Mouse (Mus musculus): ENCODE data around the gene Deaf1. TPM values are rescaled to one million over a fixed set of nuclear protein-coding genes. Genes with fewer than 3 reads are reported as not detected.
"Not testable (repeated sequence)": the region's sequence is repeated elsewhere in the genome, so short reads cannot be mapped to it uniquely, and the experiment has no call there.

Gene Deaf1
- polyA plus RNA-seq, 1 experiment from 2014 or later, result 200 TPM

- no peak for ATAC-seq (ENCODE audit: low FRiP score)
- no peaks in the 10 kb centered on the region for H3K27me3 ChIP-seq (replicated peaks)
- no peaks in the 10 kb centered on the region for H3K36me3 ChIP-seq
- H3K4me1 ChIP-seq, result peaks cover 15% of the 10 kb centered on the region
- no peak overlapping the region for H3K4me3 ChIP-seq (replicated peaks)
- no peak overlapping the region for H3K27ac ChIP-seq (replicated peaks)
- no peak overlapping the region for H3K4me2 ChIP-seq
- H3K9me3 ChIP-seq (replicated peaks), result no peaks in the 10 kb centered on the region
- 87% methylated on average over 14 of the region's 14 CpGs for WGBS
- H3K9ac ChIP-seq (replicated peaks), result no peak overlapping the region
Observed at GRCm38 (mm10) chr7:141269273-141269545, 58.3 kb downstream of the Deaf1 start.

- 81% methylated on average over 24 of the region's 24 CpGs for WGBS
- H3K36me3 ChIP-seq, result peaks cover 4% of the 10 kb centered on the region
- no peaks in the 10 kb centered on the region for H3K27me3 ChIP-seq (replicated peaks)
- H3K4me1 ChIP-seq, result peaks cover 15% of the 10 kb centered on the region
- no peak overlapping the region for H3K27ac ChIP-seq (replicated peaks)
- no peaks in the 10 kb centered on the region for H3K9me3 ChIP-seq (replicated peaks)
- no peak for ATAC-seq (ENCODE audit: low FRiP score)
- H3K4me2 ChIP-seq, result no peak overlapping the region
- no peak overlapping the region for H3K4me3 ChIP-seq (replicated peaks)
- no peak overlapping the region for H3K9ac ChIP-seq (replicated peaks)
Observed at GRCm38 (mm10) chr7:141268466-141269272, 58.8 kb downstream of the Deaf1 start.

- ATAC-seq (ENCODE audit: low FRiP score), result peak; percentile 34; the same call in 1 of the 2 replicates
- Histone ChIP-seq H3K36me3 (peaks cover 31% of the 10 kb centered on the region), H3K27me3 (replicated peaks) (no peaks in the 10 kb centered on the region), H3K4me2 (peak within 1 kb of the TSS; percentile 57), H3K9ac (replicated peaks) (peak within 1 kb of the TSS; percentile 11; the same call in 1 of the 2 replicates), H3K4me1 (peaks cover 15% of the 10 kb centered on the region), H3K27ac (replicated peaks) (no peak within 1 kb of the TSS), H3K9me3 (replicated peaks) (no peaks in the 10 kb centered on the region), H3K4me3 (replicated peaks) (peak within 1 kb of the TSS; percentile 35)
- WGBS, result 14% methylated on average over 25 of the region's 25 CpGs
Observed at GRCm38 (mm10) chr7:141265739-141266561, 61.5 kb downstream of the Deaf1 start, which contains the start of gene Irf7. Irf7 (minus strand) TSS chr7:141266481.

- 31% methylated on average over 11 of the region's 11 CpGs for WGBS
- peaks cover 15% of the 10 kb centered on the region for H3K4me1 ChIP-seq
- ATAC-seq (ENCODE audit: low FRiP score), result no peak
- H3K27me3 ChIP-seq (replicated peaks), result no peaks in the 10 kb centered on the region
- no peak overlapping the region for H3K9ac ChIP-seq (replicated peaks)
- H3K9me3 ChIP-seq (replicated peaks), result no peaks in the 10 kb centered on the region
- no peak overlapping the region for H3K27ac ChIP-seq (replicated peaks)
- peak overlapping the region; percentile 35; the same call in 1 of the 2 replicates for H3K4me3 ChIP-seq (replicated peaks)
- peak overlapping the region; percentile 57 for H3K4me2 ChIP-seq
- H3K36me3 ChIP-seq, result peaks cover 36% of the 10 kb centered on the region
Observed at GRCm38 (mm10) chr7:141265411-141265738, 62.1 kb downstream of the Deaf1 start.

GRCm38 (mm10) chr7:141264761-141265410, 62.6 kb downstream of the Deaf1 start:
- Histone ChIP-seq H3K36me3 (peaks cover 41% of the 10 kb centered on the region), H3K9me3 (replicated peaks) (no peaks in the 10 kb centered on the region), H3K27me3 (replicated peaks) (no peaks in the 10 kb centered on the region), H3K9ac (replicated peaks) (no peak overlapping the region), H3K4me2 (peak overlapping the region; percentile 57; the same call in 1 of the 2 replicates), H3K4me3 (replicated peaks) (no peak overlapping the region), H3K27ac (replicated peaks) (no peak overlapping the region), H3K4me1 (peaks cover 15% of the 10 kb centered on the region)
- WGBS, result 42% methylated on average over 12 of the region's 12 CpGs
- no peak for ATAC-seq (ENCODE audit: low FRiP score)

- H3K36me3 ChIP-seq, result peaks cover 49% of the 10 kb centered on the region
- H3K9ac ChIP-seq (replicated peaks), result no peak overlapping the region
- 78% methylated on average over 11 of the region's 11 CpGs for WGBS
- H3K4me2 ChIP-seq, result no peak overlapping the region
- no peak for ATAC-seq (ENCODE audit: low FRiP score)
- no peaks in the 10 kb centered on the region for H3K9me3 ChIP-seq (replicated peaks)
- H3K27me3 ChIP-seq (replicated peaks), result no peaks in the 10 kb centered on the region
- H3K4me1 ChIP-seq, result peaks cover 15% of the 10 kb centered on the region
- H3K27ac ChIP-seq (replicated peaks), result no peak overlapping the region
- H3K4me3 ChIP-seq (replicated peaks), result no peak overlapping the region
Observed at GRCm38 (mm10) chr7:141264041-141264700, 63.3 kb downstream of the Deaf1 start.

GRCm38 (mm10) chr7:141263640-141264039, 63.9 kb downstream of the Deaf1 start:
- Histone ChIP-seq H3K9ac (replicated peaks) (no peak overlapping the region), H3K4me2 (no peak overlapping the region), H3K27me3 (replicated peaks) (no peaks in the 10 kb centered on the region), H3K9me3 (replicated peaks) (no peaks in the 10 kb centered on the region), H3K4me1 (peaks cover 15% of the 10 kb centered on the region), H3K36me3 (peaks cover 54% of the 10 kb centered on the region), H3K27ac (replicated peaks) (no peak overlapping the region), H3K4me3 (replicated peaks) (no peak overlapping the region)
- 91% methylated on average over 13 of the region's 13 CpGs for WGBS
- no peak for ATAC-seq (ENCODE audit: low FRiP score)

GRCm38 (mm10) chr7:141261480-141261879, 66.0 kb downstream of the Deaf1 start:
- Histone ChIP-seq H3K4me2 (no peak overlapping the region), H3K4me1 (peaks cover 14% of the 10 kb centered on the region), H3K36me3 (peaks cover 75% of the 10 kb centered on the region), H3K27ac (replicated peaks) (no peak overlapping the region), H3K4me3 (replicated peaks) (no peak overlapping the region), H3K9me3 (replicated peaks) (no peaks in the 10 kb centered on the region), H3K9ac (replicated peaks) (no peak overlapping the region), H3K27me3 (replicated peaks) (no peaks in the 10 kb centered on the region)
- no peak for ATAC-seq (ENCODE audit: low FRiP score)
- 96% methylated on average over 3 of the region's 3 CpGs for WGBS

GRCm38 (mm10) chr7:141256159-141256558, 71.3 kb downstream of the Deaf1 start:
- no peaks in the 10 kb centered on the region for H3K9me3 ChIP-seq (replicated peaks)
- H3K27ac ChIP-seq (replicated peaks), result no peak overlapping the region
- no peak overlapping the region for H3K4me2 ChIP-seq
- H3K9ac ChIP-seq (replicated peaks), result no peak overlapping the region
- 94% methylated on average over 10 of the region's 10 CpGs for WGBS
- peaks cover 84% of the 10 kb centered on the region for H3K36me3 ChIP-seq
- ATAC-seq (ENCODE audit: low FRiP score), result no peak
- H3K27me3 ChIP-seq (replicated peaks), result no peaks in the 10 kb centered on the region
- no peak overlapping the region for H3K4me3 ChIP-seq (replicated peaks)
- no peaks in the 10 kb centered on the region for H3K4me1 ChIP-seq

GRCm38 (mm10) chr7:141250486-141250885, 77.0 kb downstream of the Deaf1 start:
- whole genome bisulfite sequencing, result 96% methylated on average over 4 of the region's 4 CpGs
- H3K4me3 ChIP-seq (replicated peaks); H3K9me3 ChIP-seq (replicated peaks); H3K4me2 ChIP-seq; H3K27ac ChIP-seq (replicated peaks); ATAC-seq (ENCODE audit: low FRiP score); H3K4me1 ChIP-seq; H3K27me3 ChIP-seq (replicated peaks); H3K9ac ChIP-seq (replicated peaks): not testable (repeated sequence)
- peaks cover 79% of the 10 kb centered on the region for H3K36me3 ChIP-seq

All from neural tube, embryonic 15.5 days (tissue).